Mouse (Mus musculus) myocyte (in vitro differentiated cells): ENCODE measurements at regions not wholly inside any gene's neighbourhood (a gene's known extent, or its start where the extent isn't known, plus 50 kb on each side); places are given as distances from the start of the nearest gene placed in this dataset.

Source experiments
- E2F4 ChIP-seq: IDR thresholded peaks from one replicate; pipeline ENCODE4 v1.6.1; 2011; ENCODE audit warnings: mild to moderate bottlenecking, control low read depth, moderate library complexity; ENCODE audit not compliant: insufficient read depth
- MAX ChIP-seq: IDR thresholded peaks from one replicate; pipeline ENCODE4 v1.6.1; 2011; ENCODE audit warnings: low read depth, mild to moderate bottlenecking, control low read depth
- POLR2A ChIP-seq: IDR thresholded peaks from one replicate; pipeline ENCODE4 v1.6.1; 2011; ENCODE audit warnings: low read depth, mild to moderate bottlenecking, control low read depth, moderate library complexity; ENCODE audit not compliant: insufficient read length

DNA sequence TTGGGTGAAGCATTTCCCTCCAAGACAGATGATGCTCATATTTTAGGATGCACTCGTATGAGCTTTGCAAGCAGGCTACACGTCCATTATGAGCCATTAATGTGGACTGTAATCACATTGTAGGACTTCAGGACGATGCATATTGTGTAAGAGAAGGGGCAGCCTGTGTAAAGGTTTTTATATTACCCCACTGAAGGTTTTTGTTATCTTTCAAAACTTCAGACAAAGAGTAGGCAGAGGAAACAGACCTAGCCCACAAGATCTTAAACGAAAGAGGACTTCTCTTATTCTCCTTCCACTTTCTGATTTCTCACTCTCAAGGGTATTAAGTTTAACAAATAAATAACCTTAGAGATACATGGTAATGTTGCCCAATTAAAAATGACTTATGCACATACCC lies 101.6 kb downstream of the Tmsb4x start:
- TF ChIP-seq E2F4 (no peak), POLR2A (no peak), MAX (no peak)
